Mouse (Mus musculus) cerebellum, adult 11-12 months (tissue): ENCODE data around the gene Styxl1.
A peak's percentile ranks its signal among the peaks of the same experiment; 100 is the strongest.

ENCODE experiments used
- DNase-seq: peaks from one replicate; pipeline ENCODE4 v3.0.0; 2022

Styxl1 gene

DNA sequence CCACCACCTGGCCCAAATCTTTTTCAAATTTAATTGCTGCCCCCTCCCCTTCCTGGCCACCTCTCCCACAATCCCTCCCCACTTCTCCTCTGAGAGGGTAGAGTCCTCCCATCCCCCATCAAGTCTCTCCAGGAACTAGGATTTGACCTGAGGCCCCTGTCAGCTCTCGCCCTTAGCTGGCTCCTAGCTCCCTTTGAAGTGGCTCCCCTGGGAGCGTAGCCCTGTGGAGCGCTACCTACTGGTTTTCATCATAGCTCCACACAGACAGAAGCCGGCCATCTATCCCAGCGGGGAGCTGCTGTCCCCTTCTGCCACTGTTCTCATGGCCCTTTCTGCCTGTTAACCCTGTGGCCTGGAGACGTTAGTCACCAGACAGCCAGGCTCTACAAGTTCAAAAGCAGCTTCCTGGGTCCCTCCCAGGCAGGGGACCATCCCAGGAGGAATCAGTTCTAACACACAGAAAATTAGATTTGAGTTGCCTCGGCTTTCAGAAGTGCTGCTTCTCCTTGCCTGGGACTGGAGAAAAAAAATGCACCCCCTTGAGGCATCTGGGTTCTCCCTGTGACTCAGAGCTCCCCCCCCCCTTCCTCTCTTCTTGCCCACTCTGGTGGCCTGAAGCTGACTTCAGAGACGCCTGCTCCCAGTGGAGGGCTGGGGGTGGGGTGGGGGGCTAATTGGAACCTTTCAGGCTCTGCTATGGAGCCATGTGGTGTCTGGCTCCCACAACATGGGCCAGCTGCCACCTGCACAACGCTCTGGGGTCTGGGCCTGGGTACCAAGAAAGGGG is 53.5 kb downstream of the Styxl1 start:
- no peak for DNase-seq

DNA sequence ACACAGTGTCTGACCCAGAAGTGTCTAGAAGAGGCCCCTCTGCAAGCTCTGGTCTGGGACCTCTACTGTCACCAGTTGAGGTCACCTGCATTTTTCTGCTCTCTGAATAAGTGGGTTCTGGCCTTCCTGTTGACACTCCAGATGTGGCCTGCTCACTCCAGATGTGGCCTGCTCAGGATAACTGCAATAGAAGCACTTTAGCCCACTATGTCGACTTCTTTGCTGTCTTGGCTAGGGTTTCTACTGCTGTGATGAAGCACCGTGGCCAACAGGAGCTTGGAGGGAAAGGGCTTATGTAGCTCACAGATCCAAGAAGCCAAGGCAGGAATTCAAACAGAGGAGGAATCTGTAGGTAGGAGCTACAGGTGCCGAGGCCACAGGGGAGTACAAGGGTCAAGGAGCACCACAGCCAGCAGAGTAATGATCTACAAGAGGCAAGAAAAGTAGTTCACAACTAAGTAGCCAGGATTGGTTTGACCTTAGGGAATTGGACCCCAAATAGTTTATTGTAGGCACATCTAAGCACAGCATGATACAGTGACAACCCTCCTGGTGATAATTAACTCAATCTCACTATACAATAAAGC is 54.9 kb downstream of the Styxl1 start:
- no peak for DNase-seq

DNA sequence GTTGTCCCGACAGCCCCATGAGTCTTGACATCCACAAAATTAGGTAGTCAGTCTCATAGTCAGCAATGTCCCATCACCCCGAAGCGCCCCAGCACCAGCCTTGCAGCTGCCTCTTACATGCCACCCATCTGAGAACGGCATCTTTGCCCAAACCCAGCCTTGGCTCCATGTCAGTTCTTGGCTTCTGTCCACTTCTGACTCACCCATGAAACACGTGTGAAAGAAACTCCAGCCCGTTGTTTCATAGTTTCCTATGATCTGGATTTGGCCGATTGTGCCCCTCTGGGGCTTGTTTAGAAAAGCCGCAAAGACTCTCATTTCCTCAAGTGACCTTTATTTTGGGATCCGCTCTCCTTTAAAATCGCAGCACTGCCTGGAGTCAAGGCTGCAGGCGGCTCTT is 56.1 kb downstream of the Styxl1 start:
- no peak for DNase-seq

DNA sequence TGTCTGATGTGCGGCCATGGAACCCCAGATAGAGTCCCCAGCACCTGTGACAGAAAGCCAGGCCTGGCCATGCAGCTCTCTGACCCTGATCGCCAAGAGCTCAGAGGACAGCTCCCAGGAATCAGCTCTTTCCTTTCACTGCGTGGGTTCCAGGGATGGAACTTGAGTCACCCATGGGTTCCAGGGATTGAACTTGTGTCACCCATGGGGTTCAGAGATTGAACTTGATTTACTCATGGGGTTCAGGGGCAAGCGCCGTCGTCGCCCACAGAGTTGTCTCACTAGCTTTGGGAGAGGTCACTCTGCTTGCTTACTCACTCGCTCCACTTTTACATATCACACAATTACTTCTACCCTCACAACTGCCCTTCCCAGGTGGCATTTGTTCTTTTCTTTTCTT is 57.1 kb downstream of the Styxl1 start:
- no peak for DNase-seq

DNA sequence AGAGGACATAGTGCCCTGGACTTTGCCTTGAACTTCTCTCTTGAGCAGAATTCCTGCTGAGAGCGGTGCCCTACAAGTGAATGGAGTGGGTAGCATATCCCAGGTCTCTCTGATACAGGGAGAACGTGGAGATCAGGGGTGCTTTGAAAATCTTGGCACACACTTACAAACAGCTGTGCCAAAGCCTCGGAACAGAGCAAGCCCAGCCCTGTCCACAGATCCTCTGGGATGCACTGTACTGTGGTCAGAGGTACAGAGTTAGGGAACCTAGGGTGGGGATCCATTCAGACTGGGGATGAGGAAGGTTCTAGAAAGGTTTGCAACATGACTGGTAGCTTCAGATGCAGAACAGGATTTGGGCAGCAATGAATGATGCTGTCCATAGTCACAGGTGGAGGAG is 58.1 kb downstream of the Styxl1 start:
- no peak for DNase-seq

DNA sequence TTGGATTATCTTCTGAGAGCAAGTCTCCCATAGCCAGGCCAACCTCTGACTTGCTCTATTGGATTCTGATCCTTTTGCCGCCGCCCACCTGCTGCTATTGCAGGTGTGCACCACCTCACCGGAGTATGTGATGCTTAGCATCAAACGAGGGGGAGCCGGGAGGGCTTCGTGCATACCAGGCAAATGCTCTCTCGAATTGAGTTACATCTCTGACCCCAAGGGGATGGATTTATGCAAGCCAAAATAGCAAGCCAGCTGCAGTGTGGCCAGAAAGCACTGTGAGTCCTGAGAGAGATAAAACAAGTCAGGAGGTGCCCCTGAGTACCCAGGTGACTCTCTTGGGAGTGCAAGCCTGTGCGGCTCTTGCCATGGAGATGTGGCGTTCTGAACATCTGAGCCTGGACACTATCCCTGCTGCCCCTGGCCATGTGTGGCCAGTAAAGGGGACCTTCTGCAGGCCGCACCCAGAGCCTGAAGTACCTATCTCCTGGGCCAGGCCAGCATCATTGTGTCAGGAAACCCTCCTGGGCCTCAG is 58.5 kb downstream of the Styxl1 start:
- no peak for DNase-seq

DNA sequence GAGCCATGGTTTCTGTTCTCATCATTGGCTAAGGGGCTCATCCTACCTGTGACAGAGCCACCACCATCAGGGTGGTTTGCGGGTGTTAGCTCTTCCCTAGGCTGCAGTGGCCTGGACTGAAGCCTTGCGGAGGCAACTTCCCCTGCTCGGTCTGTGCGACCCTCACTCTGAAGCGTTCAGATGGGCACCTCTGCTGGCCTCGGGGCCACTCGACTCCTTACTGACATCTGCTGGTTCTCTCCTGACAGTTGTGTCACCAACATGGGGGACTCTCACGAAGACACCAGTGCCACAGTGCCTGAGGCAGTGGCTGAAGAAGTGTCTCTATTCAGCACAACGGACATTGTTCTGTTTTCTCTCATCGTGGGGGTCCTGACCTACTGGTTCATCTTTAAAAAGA is 62.6 kb downstream of the Styxl1 start:
- DNase-seq, result no peak

DNA sequence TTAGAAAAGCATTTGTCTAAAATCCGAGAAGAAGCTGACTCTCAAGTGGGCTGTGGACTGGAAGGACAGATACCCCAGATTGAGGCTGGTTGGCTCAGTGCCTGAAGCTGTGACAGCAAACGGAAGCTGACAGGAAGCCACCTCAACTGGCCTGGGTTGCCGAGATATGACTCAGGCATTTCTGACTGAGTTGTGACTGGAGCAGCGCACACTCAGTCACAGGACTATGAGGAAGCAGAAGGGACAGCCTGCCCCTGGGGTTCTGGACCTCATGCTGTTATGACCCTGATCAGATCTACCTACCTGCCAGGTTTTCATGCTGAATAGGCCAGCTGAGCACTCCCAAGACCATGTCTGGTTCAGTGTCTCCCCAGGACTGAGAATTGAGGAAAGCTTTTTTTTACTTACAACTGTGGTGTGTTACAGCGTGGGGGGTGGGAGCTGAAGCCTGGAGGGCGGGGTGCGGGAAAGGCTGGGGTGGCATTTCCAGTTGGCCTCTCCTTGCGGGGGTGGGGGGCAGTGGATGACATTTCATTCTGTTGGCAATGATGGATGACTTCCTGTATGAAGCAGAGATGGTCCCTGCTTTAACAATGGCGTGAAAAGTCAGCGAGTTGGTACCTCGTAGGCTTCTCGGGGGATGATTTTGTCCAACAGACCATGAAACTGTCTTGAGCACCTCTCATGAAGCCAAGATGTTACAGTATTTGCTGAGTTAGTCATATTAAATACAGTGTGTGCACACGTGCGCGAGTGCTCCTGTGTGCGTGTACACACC is 64.6 kb downstream of the Styxl1 start:
- peak; percentile 59 for DNase-seq

DNA sequence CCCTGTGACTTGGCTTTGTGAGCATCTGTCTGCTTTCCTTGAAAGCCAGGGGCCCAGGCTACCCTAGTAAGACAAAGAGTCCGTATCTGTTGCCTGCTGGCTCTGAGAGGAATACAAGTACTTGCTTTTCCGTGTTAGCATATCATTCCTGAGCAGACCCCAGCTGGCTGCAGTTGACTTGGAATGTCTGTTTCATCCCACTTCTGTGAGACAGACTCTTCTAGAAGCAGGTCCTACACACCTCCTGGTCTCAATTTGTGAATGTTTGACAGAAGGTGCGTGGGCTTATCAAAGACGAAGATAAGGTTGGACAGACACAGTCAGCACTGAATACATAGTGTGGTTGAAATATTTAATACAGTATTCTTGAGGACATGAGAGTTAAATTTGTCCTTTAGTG is 65.4 kb downstream of the Styxl1 start:
- DNase-seq, result no peak

DNA sequence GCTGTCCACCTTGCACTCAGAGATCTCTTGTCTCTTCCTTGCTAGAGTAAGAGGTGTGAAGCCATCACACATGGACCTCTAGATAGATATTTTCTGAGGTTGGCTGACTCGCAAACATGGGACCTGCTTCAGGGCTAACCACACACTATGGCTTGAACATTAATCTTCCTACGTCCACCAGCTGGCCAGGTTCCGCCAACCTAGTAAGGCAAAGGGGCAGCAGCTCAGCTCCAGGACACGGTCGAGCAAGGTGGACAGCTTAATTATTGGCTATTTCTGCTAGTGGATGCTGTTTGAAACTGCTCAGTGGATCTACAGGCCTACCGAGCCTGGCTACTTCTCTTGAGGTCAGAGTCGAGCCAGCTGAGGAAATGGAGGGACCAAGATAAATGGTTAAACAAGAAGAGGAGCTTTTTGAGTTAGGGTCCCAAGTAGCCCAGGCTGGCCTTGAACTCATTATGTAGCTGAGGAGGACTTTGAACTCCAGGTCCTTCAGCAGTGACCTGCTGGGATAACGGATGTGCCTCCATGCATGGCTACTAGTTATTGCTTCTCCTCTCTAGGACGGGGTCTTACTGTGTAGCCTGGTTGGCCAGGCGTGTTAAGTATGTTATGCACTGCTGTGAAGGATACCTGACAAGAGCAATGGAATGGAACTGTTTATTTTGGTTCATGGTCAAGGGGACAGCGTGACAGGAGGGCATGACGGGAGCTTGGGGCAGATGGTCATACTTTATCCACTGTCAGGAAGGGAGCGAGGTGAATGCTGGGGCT is 66.4 kb downstream of the Styxl1 start:
- DNase-seq, result no peak

DNA sequence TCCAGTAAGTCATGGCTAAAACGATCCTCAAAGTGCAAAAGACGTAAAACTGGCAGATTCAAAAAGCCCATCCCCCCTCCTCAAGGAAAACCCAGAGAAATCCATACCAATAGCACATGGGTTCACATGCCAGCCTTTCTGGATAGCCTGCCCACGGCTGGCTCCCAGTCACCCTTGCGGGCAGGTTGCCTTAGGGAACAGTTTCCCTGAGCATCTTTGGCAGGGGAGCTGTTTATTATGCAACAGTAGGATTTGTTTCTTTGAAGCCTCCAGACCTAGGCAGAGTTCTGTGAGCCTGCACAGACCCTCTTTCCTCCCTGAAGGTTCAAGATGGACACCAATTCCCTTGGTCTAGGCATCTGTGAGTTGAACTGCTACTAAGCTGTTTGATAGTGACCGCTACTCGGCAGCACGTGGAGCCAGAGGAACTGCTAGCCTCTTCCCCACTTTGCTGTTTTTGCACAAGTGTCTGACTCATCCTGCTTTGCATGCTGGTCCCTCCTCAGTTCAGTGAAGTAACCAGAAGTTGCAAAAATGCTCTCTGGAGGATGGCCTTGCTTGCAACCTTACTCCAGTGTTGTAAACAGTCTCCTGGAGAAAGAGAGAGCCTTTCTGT is 67.5 kb downstream of the Styxl1 start:
- DNase-seq, result no peak

DNA sequence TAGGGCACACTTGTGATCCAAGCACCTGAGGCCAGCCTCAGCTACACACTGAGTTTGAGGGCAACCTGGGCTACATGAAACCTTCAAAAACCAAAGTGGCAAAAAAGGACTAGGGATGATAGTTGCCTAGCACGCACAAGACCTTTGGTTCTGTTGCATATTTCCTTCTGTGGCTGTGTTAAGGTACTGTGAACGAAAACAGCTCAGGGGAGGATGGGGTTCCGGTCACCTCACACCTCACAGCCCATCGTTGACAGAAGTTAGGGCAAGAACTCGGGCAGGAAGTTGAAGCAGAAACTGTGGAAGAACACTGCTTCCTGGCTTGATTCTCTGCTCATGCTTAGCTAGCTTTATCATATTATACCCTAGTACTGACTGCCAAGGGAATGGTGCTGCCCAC is 68.5 kb downstream of the Styxl1 start:
- DNase-seq, result no peak

DNA sequence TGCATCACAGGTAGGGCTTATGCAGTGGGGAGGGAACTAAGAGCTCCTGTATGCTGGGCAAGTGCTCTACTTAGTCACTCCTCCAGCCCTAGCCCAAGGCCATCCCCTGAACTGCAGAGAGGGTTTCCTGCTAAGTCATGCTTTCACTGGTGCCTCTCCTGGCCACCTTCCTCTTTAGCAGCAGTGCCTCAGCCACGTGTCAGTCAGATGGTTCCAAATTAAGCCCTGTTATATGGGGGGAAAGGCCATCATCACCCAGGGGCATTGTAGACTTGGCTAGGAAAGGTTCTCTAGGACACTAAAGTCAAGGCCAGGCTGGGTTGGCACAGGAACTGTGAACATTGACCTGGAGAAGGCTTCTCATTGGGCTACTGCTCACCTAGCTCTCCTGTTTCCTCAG is 70.3 kb downstream of the Styxl1 start:
- DNase-seq, result no peak

DNA sequence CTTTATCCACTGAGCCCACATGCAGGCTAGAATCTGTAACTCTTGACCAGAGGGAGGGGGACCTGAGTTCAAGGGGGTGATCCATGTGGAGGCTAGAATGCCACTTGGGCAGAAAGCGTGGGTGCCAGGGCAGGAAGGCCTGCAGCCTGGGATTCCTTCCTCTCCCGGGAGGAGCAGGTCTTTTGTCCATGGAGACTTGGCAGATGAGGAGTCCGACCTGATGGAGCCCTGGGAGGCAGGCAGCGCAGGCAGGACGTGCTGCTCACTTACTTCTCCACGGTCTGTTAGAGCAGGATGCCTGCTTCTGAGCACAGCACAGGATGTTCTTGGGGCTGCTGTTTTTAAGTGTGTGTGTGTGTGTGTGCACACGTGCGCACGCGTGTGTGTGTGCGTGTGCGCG is 71.1 kb downstream of the Styxl1 start:
- DNase-seq, result no peak

DNA sequence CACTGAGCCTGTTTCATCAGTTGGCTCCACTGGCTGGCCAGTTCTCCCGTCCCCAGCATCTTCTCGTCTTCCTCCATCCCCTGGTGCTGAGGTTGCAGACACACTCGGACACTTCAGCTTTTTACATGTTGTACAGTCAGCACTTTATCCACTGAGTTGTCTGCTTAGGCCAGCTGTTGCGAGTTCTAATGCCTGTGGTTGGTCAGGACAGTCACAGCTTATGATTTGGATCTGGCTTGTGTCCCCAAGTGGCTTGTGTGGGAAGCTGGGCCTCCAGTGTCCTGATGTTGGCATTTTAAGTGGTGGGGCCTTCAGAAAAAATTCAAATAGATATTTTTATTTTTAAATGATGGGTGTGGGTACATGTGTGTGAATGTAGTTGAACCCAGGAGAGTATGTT is 72.8 kb downstream of the Styxl1 start:
- DNase-seq, result no peak

DNA sequence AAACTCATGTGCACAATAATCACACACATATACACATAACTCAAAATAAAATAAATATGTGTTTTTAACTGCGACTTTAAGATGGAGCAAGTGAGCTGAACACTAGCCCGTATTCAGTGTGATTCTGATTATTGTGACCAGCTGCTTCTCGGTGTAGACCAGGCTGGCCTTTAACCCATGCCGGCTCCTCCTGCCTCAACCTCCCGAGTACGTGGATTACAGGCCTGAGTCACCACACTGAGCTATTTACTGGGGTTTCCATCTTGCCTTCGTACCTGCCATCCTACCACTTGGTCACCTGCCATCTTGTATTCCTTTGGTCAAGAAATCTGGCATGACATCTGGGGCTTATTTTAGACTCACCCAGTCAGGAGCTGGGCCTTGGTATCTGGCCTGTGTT is 74.8 kb downstream of the Styxl1 start:
- no peak for DNase-seq

DNA sequence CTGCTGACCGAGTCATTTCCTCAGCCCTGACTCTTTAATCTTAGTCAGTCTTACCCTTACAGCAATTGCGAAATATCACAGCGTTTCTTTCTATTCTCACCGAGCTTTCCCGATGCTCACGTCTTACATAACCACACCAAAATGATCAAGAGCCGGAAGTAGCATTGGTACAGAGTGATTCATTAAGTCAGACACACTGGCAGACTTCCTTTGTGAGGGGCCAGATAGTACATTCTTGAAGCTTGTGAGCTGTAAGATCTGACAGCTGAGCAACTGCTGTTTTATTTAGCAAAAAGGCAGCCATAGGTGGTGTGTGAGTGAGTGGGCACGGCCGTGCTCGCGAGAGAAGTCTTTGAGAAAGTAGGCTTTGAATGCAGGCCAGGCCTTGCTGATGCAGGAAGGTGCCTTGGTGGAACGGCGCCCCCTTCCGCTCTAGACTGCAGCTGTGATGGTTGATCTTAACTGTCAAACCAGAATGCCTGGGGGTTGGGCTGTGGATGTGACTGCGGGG is 75.4 kb downstream of the Styxl1 start:
- no peak for DNase-seq

DNA sequence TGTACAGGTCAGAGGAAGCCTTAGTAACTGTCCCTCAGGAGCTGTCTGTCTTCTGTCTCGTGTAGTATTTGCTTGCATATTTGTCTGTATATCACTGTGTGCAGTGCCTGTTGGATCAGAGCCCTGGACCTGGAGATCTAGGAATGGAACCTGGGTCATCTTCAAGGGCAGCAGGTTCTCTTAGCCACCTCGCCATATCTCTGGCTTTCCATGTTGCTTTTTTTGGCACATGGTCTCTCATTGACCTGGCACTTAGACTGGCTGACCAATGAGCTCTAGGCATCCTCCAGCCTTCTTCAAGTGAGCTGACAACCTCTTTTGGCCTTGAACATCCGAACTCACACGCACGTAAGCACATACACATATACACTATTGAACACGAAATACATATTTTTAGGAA is 76.0 kb downstream of the Styxl1 start:
- no peak for DNase-seq

DNA sequence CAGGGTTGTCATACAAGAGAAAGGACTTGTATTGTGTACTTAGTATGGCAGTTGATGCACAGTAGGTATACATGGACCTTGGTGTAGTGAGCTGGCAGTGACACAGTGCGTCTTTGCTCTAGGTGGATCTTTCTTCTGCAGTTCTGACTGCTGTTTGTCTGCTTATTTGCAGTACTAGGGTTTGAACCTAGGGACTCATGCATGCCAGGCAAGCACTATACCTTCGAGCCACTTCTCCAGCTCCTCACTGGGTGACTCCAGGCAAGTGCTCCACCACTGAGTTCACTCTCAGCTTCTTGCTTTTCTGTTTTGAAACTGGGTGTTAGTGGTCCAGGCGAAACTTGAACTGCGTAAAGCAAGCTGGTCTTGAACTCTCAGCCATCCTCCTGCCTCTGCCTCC is 76.6 kb downstream of the Styxl1 start:
- DNase-seq, result no peak

DNA sequence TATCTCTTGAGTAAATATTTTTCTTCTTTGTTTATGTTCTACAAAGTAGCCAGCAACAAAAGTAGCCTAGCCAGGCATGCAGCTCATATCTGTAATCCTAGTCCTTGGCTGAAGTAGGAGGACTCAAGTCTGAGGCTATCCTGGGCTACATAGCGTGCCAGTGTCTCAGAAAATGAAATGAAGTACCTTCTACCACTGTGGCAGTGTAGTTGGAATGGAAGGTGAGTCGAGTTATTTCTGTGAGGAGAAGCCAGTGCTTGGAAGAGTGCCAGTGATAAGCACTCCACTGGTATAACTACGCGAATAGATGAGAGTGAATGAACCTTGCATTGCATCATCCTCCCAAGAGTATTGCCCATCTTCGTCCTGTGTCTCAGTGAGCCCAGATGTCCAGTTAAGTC is 80.5 kb downstream of the Styxl1 start:
- no peak for DNase-seq
